Mouse (Mus musculus): ENCODE measurements around the gene Caly.

The Caly gene

DNA sequence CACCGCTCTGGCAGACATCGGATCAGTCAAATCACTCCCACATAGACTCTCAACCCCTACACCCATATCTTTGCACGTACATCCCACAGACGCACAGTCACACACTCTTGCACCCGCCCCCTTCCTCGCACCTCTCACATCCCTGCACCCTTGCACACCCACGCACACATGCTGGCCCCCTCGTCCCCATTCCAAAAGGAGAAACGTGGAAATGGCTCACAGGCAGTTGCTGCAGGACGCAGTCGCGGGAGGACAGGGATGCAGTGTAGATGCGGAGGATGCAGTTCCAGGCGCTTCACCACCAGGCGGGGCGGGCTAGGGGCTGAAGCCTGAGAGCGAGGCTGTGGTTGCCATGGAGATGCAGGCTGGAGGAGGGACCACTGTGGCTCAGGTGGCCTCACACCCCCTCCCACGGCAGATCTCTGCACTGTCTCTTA is at the start of gene Caly:
Caly (minus strand) TSS at position 307 of the 437 bp plus-strand sequence.
- DNase-seq: peak; percentile 18 to 34

DNA sequence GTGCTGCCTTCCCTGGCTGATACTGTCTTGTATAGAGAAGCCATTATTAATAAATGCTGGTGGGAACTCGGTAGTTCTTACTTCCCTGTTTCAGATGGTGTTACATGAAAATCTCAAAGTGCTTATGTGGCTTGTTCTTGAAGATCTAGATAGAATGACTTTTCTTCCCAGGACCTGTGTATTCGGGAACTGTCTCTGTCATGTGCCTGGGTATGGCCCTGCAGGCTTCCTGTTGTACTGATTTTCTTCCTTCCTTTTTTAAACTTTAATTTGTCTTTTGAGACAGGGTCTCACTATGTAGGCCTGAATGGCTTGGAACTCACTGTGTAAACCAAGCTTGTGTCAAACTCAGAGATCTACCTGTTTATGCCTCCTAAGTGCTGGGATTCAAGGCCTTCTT is 45.6 kb upstream of the Caly start:
- no peak for DNase-seq

DNA sequence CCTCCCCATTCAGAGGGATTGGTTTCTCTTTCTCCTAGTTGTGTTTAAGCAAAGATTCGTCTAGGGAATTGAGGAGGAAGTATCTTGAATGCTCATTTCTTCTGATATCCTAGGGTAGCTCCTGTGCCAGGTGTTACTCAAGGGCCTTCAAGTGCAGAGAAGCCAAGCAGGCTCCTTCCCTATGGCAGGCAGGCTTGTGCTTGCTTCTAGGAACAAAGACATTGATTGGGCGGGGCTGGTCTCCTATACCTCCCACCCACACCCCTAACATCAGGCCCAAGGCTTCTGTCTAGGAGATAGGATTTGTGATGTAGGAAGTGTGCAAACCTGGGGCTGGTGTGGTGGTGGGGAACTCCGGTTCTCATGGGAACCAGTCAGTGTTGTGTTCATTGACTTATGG is 44.6 kb upstream of the Caly start:
- DNase-seq: no peak

DNA sequence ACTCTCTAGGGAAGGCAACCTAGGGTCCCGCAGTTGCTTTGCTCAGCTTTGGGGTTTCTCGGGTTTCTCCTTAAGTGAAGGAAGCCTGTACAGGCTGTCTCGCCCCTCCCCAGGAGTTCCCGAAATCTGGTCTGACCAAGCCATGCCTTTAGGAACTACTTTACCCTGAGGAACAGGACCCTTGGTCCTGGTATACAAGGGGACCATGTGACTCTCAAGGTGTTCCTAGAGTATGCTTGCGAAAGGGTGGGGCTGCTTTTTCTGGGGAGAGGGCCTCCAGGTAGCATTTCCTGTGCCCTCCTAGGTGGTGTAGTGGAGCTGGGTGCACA is 43.6 kb upstream of the Caly start:
- no peak for DNase-seq

- peak; percentile 96 for DNase-seq
Observed at GRCm38 (mm10) chr7:140125278-140126021, 43.1 kb upstream of the Caly start.

- DNase-seq: no peak
Observed at GRCm38 (mm10) chr7:140124382-140124781, 42.0 kb upstream of the Caly start.

- DNase-seq: no peak
Observed at GRCm38 (mm10) chr7:140122765-140123164, 40.4 kb upstream of the Caly start.

- DNase-seq: no peak
Observed at GRCm38 (mm10) chr7:140121338-140121910, 39.1 kb upstream of the Caly start.

- no peak for DNase-seq
Observed at GRCm38 (mm10) chr7:140120484-140120883, 38.1 kb upstream of the Caly start.

- peak; percentile 93 to 94 for DNase-seq
Observed at GRCm38 (mm10) chr7:140116329-140117054, 34.1 kb upstream of the Caly start, which contains the start of gene Echs1. Gene Echs1, minus strand, starts transcription at chr7:140116476.

DNA sequence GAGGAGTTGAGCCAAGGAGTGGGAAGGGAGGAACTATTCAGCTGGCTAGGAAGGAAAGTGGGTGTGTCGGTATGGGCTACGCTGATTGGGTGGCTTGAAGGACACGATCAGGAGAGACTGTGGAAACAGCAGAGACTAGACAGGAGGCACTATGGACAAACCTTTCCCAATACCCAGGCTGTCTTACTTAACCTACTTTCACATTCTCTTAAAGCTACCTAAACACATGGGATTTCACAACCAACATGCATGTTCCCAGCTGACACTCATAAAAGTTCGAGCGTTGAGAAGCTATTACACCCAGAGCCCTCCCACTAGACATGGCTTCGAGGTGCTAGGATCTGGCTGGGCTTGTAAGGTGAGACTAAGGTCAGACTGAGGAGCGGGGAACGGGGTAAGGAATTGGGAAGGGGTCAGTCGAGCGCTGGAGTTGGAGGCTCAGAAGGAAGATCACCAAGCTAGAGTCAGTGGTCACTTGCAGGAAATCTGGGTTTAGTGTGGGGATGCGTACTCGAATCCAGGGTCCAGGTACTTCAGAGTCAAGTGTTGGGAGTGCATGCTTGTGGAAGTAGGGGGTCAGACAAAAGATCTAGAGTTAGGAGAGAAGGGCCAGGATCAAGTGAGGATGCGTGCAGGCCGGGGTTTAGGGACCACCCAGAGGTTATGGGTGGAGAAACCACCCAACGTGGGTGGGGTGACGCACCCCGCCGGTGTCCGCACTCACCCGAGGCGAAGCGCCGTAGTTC is 33.4 kb upstream of the Caly start, which contains the start of gene Paox:
Paox (plus strand) TSS at position 217 of the 746 bp plus-strand sequence.
- DNase-seq: peak; percentile 66 to 76

GRCm38 (mm10) chr7:140111943-140112342 is 29.6 kb upstream of the Caly start:
- no peak for DNase-seq

- no peak for DNase-seq
Observed at GRCm38 (mm10) chr7:140104009-140104408, 21.7 kb upstream of the Caly start.

DNA sequence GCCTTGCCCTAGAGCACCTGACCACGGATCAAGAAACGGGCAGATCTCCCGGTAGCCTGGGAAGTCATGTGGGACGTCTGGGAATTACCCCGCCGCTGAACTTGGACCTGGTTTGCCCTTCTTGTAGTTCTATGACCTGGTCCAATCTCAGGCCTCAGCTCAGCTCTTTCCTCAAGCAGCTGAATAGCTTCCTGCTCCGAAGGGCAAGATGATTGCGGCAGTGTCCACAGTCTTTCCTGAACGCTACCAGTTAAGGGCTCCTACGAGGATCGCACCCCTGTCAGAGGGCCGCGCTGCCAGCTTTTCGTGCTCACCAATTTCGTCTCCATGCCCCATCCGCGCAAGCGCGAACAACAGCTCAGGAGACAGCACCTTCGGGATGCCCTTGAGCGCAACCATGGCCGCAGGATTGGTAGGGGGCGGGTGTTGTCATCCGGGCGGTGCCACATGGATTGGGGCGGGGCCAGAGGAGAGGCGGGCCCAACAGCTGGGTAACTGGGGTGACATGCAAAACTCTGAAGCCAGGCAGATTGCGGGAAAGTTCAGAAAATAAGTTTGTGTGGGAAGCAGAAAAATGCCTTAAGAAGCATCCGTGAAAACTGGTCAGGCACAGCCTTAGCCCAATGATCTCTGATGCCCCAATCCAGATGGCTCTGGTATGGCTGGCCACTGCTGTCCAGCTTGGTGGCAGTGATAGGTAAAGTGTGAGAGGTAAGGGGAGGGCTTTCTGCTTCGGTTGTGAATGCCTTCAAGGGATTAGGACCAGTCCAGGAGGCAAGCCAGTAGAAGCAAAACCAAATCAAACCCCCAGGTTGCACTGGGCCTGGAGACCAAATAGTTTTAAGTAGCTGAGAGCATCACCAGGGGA is 19.9 kb upstream of the Caly start, which contains the start of gene Fuom:
Fuom (minus strand) TSS at position 449 of the 868 bp plus-strand sequence.
- peak; percentile 88 to 89 for DNase-seq

- DNase-seq: no peak
Observed at GRCm38 (mm10) chr7:140101498-140101897, 19.1 kb upstream of the Caly start.

- no peak for DNase-seq
Observed at GRCm38 (mm10) chr7:140098466-140098865, 16.1 kb upstream of the Caly start.

DNA sequence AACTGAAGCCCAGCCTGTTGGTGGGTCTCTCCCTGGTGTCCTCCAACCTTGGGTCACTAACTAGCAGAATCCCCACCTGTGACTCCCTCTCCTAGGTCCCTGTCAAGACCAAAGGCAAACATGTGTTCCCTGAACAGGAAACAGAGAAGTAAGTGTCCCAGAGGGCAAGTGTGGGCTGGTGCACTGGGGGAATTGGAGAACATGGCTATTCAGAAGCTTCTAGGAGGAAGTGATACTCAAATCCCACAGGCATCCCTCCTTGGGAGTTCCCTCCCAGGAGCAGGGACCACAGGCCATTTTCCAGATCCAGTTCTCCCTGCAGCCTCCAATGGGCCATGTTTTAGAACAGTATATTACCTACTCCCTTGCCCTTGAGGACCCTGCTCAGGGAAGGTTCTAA is 13.7 kb upstream of the Caly start:
- DNase-seq: no peak

DNA sequence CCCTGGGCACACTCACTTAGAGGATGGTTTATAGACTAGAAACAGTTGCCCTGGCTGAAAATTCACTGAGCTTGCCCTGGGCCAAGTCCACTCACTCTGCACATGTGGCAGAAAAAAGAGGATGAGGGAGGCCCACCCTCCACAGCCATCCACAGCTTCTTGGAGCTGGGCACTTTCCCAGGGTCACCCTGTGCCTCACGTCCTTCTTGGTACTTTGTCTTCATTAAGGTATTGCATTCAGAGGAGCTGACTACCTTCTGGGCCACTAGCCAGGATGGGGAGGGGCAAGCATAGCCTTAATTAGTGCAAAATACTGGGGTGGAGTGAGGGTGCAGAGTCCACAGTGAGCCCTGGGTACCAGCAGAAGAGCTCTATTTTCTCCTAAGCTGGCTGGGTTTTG is 13.2 kb upstream of the Caly start:
- no peak for DNase-seq

- no peak for DNase-seq
Observed at GRCm38 (mm10) chr7:140094954-140095353, 12.6 kb upstream of the Caly start.

DNA sequence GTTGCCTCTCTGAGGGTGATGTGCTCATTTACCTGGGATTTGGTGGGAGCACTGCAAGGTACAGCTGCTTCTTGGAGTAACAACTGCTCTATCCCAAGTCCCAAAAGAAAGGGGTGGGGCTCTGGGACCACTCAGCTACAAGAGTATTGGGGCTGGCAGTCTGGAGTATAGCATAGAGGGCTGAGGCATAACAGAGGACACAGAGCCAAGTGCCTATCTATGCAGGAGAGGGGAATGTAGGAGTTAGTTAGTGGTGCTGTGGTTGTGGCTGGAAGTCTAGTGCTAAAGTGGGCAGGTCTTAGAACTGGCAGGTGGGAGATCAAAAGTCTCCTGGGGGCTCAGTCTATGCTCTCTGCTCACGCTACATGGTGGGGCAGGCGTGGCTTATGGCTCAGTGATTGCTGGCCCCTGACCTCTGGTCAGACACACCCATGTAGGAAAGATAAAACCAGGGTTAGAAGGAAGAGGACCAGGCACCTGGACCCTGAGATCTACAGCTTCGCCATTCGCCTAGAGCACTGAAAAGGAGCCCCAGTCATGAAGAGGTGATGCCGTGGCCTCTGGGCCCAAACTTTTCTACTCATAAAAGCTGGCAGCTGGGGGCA is 10.7 kb upstream of the Caly start, which contains the start of gene Prap1:
Prap1 (plus strand) TSS at position 472 of the 605 bp plus-strand sequence.
- DNase-seq: no peak

- no peak for DNase-seq
Observed at GRCm38 (mm10) chr7:140090601-140091000, 8.3 kb upstream of the Caly start.

Data from lung, postnatal 4 days (tissue).